Mouse (Mus musculus): ENCODE measurements around the gene Dstn. TPM values are rescaled to one million over a fixed set of nuclear protein-coding genes. Genes with fewer than 3 reads are reported as not detected.

The Dstn gene
- polyA plus RNA-seq, 2 experiments from 2014 or later, result 26.4 to 27.2 TPM

GRCm38 (mm10) chr2:143916229-143916628 is 1.1 kb downstream of the Dstn start:
- ATAC-seq, result no peak

GRCm38 (mm10) chr2:143917622-143918021 is 2.5 kb downstream of the Dstn start:
- no peak for ATAC-seq

GRCm38 (mm10) chr2:143918831-143919502 is 3.8 kb downstream of the Dstn start:
- no peak for ATAC-seq

- peak; percentile 56 for ATAC-seq
Measured at GRCm38 (mm10) chr2:143924085-143924484, 9.0 kb downstream of the Dstn start.

- ATAC-seq, result no peak
Measured at GRCm38 (mm10) chr2:143925826-143926225, 10.7 kb downstream of the Dstn start.

- ATAC-seq, result no peak
Measured at GRCm38 (mm10) chr2:143929607-143930311, 14.6 kb downstream of the Dstn start.

- ATAC-seq, result no peak
Measured at GRCm38 (mm10) chr2:143932340-143932873, 17.3 kb downstream of the Dstn start.

GRCm38 (mm10) chr2:143933516-143933915 is 18.4 kb downstream of the Dstn start:
- ATAC-seq, result no peak

- no peak for ATAC-seq
Measured at GRCm38 (mm10) chr2:143934439-143934838, 19.3 kb downstream of the Dstn start.

GRCm38 (mm10) chr2:143937861-143938260 is 22.7 kb downstream of the Dstn start:
- no peak for ATAC-seq

- no peak for ATAC-seq
Measured at GRCm38 (mm10) chr2:143940406-143940805, 25.3 kb downstream of the Dstn start.

- no peak for ATAC-seq
Measured at GRCm38 (mm10) chr2:143944796-143945195, 29.7 kb downstream of the Dstn start.

- peak; percentile 51 for ATAC-seq
Measured at GRCm38 (mm10) chr2:143945466-143946075, 30.5 kb downstream of the Dstn start.

GRCm38 (mm10) chr2:143946399-143946798 is 31.3 kb downstream of the Dstn start:
- no peak for ATAC-seq

- no peak for ATAC-seq
Measured at GRCm38 (mm10) chr2:143947981-143948380, 32.9 kb downstream of the Dstn start.

- ATAC-seq, result no peak
Measured at GRCm38 (mm10) chr2:143948416-143948815, 33.3 kb downstream of the Dstn start.

GRCm38 (mm10) chr2:143949217-143949616 is 34.1 kb downstream of the Dstn start:
- no peak for ATAC-seq

- ATAC-seq, result no peak
Measured at GRCm38 (mm10) chr2:143950290-143951027, 35.3 kb downstream of the Dstn start.

GRCm38 (mm10) chr2:143951028-143951420 is 35.9 kb downstream of the Dstn start:
- no peak for ATAC-seq

GRCm38 (mm10) chr2:143951546-143952315 is 36.6 kb downstream of the Dstn start:
- no peak for ATAC-seq

GRCm38 (mm10) chr2:143953944-143954343 is 38.8 kb downstream of the Dstn start:
- ATAC-seq, result no peak

- ATAC-seq, result no peak
Measured at GRCm38 (mm10) chr2:143955004-143955403, 39.9 kb downstream of the Dstn start.
